Mouse (Mus musculus): ENCODE measurements around the gene Slc44a2. TPM values are rescaled to one million over a fixed set of nuclear protein-coding genes. Genes with fewer than 3 reads are reported as not detected.

Slc44a2 gene
- polyA plus RNA-seq, 1 experiment from 2014 or later = 116 TPM

DNA sequence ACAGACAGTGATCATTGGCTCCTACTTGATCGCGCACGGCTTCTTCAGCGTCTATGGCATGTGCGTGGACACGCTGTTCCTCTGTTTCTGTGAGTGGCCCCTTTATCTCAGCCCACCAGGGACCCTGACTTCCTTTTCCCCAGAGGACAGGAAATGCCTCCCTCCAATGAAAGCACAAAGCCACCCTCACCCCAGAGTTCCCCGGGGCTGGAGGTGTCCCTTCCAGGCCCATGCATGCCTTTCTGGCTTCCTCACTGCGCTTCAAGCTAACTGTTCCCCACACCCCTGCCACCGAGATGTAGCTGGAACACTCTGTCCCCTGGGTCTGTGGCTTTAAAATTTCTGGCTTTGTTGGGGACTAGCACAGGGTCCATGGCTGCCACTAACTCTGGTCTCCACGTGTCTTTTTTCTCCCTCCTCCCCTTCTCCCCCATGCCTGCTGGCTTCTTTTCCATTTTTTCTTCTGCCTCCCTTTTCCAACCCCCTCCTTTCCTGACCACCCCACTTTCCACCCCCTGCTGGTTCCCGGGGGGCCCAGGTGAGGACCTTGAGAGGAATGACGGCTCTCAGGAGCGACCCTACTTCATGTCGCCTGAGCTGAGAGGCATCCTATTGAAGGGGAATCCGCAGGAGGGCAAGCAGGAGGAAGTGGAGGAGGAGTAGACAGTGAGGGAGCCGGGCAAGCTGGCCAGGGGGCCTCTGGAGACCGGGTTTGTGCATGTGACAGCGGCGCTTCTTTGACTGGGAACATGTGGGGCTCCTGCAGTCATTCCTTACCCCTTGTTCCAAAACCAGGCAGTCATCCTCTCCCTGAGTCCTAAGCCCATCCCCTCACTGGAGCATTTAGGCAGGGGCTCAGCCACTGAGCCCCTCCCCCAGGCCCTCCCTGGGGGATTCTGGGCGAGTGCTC, 32.2 kb downstream of the Slc44a2 start:
- Histone ChIP-seq H3K4me2 (ENCODE audit: low read depth, low read length) (no peak overlapping the region), H3K4me1 (ENCODE audit: control insufficient read depth, insufficient read depth, low read length) (no peaks in the 10 kb centered on the region), H3K27ac (ENCODE audit: low read length) (no peak overlapping the region), H3K27me3 (ENCODE audit: control insufficient read depth, insufficient read depth, low read length) (no peaks in the 10 kb centered on the region), H3K36me3 (ENCODE audit: control insufficient read depth, insufficient read depth, low read length) (peaks cover 11% of the 10 kb centered on the region), H3K9me3 (replicated peaks; ENCODE audit: control insufficient read depth, low read length) (no peaks in the 10 kb centered on the region), H3K9ac (ENCODE audit: low read length) (0 out of 2 replicates have a peak overlapping the region, but pooled peaks have one; percentile 10), H3K4me3 (replicated peaks; ENCODE audit: low read length) (no peak overlapping the region)
- 43% methylated on average over 20 of the region's 20 CpGs for WGBS
- no peak for ATAC-seq (ENCODE audit: insufficient read depth, low FRiP score)

DNA sequence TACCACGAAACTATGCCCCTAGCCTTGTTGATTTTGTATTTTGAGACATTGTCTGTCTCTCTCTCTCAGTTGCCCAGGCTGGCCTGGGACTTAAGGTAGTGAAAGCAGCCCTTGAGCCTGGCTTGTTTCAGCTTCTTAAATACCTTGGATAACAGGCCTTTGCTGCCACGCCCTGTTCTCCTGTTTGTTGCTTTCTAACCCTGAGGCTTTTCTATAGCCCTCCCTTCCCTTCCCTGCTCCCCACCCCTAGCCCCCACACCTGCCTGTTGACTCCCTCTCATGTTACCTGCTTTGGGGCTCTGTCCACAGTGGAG, 32.8 kb downstream of the Slc44a2 start:
- Histone ChIP-seq H3K9me3 (replicated peaks; ENCODE audit: control insufficient read depth, low read length) (no peaks in the 10 kb centered on the region), H3K36me3 (ENCODE audit: control insufficient read depth, insufficient read depth, low read length) (peaks cover 11% of the 10 kb centered on the region), H3K27ac (ENCODE audit: low read length) (no peak overlapping the region), H3K9ac (ENCODE audit: low read length) (no peak overlapping the region), H3K4me3 (replicated peaks; ENCODE audit: low read length) (no peak overlapping the region), H3K4me2 (ENCODE audit: low read depth, low read length) (no peak overlapping the region), H3K27me3 (ENCODE audit: control insufficient read depth, insufficient read depth, low read length) (no peaks in the 10 kb centered on the region), H3K4me1 (ENCODE audit: control insufficient read depth, insufficient read depth, low read length) (no peaks in the 10 kb centered on the region)
- WGBS = 60% methylated on average over 2 of the region's 2 CpGs
- no peak for ATAC-seq (ENCODE audit: insufficient read depth, low FRiP score)

DNA sequence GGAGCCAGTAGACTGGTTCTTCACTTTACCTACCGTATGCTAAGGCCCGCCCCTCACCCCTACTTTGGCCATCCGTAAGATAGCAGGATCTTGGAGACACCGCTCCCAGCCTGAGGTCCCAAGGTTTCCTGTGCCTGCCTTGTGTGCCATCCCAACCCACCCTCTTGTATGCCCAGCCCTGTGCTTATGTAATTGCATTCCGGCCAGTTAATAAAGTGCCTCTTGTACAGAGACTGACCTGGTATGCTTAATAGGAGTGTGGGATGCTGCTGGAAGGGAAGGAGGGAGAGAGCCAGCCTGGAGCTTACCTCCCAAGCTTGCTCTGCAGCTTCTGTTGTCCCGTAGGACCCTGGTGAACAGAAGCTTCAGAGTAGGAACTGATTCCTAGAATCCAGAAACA, 34.3 kb downstream of the Slc44a2 start:
- Histone ChIP-seq H3K36me3 (ENCODE audit: control insufficient read depth, insufficient read depth, low read length) (peaks cover 8% of the 10 kb centered on the region), H3K4me2 (ENCODE audit: low read depth, low read length) (no peak overlapping the region), H3K27ac (ENCODE audit: low read length) (no peak overlapping the region), H3K4me3 (replicated peaks; ENCODE audit: low read length) (no peak overlapping the region), H3K27me3 (ENCODE audit: control insufficient read depth, insufficient read depth, low read length) (no peaks in the 10 kb centered on the region), H3K4me1 (ENCODE audit: control insufficient read depth, insufficient read depth, low read length) (no peaks in the 10 kb centered on the region), H3K9me3 (replicated peaks; ENCODE audit: control insufficient read depth, low read length) (no peaks in the 10 kb centered on the region), H3K9ac (ENCODE audit: low read length) (no peak overlapping the region)
- WGBS = 86% methylated on average over 6 of the region's 6 CpGs
- ATAC-seq (ENCODE audit: insufficient read depth, low FRiP score) = no peak

DNA sequence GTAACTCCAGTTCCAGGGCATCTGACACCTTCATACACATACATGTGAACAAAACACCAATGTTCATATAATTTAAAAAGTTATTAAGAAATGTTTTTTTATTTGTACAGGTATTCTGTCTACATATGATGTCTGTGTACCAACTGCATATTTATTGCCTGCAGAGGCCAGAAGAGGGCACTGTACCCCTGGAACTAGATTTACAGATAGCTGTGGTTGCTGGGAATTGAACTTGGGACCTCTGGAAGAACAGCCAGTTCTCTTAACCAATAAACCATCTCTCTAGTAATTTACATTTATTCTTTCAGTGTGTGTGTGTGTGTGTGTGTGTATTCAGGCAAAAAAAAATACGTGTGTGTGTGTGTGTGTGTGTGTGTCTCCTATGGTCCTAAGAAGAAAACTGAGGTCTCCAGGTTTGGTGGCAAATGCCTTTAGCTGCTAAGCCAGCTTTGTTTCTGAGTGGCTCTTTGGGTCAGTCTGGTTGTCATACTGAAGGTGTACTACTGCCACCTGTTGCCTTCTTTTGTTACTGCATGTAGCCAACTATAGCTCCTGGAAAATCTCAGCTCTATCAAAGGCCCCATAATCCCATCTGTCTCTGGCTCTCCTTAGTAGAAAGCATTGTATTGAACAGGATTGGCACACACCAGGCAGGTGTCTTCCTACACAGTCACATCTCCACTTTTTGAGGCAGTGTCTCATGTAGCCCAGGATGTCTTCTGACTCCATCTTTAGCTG, 36.7 kb downstream of the Slc44a2 start:
- 4% methylated on average over 1 of the region's 1 CpGs for WGBS
- no peaks in the 10 kb centered on the region for H3K4me1 ChIP-seq (ENCODE audit: control insufficient read depth, insufficient read depth, low read length)
- H3K27me3 ChIP-seq (ENCODE audit: control insufficient read depth, insufficient read depth, low read length) = no peaks in the 10 kb centered on the region
- H3K9me3 ChIP-seq (replicated peaks; ENCODE audit: control insufficient read depth, low read length) = no peaks in the 10 kb centered on the region
- H3K36me3 ChIP-seq (ENCODE audit: control insufficient read depth, insufficient read depth, low read length) = peaks cover 8% of the 10 kb centered on the region
- no peak overlapping the region for H3K27ac ChIP-seq (ENCODE audit: low read length)
- H3K4me2 ChIP-seq (ENCODE audit: low read depth, low read length) = no peak overlapping the region
- no peak overlapping the region for H3K4me3 ChIP-seq (replicated peaks; ENCODE audit: low read length)
- ATAC-seq (ENCODE audit: insufficient read depth, low FRiP score) = peak; percentile 53; the same call in 1 of the 2 replicates
- H3K9ac ChIP-seq (ENCODE audit: low read length) = no peak overlapping the region

DNA sequence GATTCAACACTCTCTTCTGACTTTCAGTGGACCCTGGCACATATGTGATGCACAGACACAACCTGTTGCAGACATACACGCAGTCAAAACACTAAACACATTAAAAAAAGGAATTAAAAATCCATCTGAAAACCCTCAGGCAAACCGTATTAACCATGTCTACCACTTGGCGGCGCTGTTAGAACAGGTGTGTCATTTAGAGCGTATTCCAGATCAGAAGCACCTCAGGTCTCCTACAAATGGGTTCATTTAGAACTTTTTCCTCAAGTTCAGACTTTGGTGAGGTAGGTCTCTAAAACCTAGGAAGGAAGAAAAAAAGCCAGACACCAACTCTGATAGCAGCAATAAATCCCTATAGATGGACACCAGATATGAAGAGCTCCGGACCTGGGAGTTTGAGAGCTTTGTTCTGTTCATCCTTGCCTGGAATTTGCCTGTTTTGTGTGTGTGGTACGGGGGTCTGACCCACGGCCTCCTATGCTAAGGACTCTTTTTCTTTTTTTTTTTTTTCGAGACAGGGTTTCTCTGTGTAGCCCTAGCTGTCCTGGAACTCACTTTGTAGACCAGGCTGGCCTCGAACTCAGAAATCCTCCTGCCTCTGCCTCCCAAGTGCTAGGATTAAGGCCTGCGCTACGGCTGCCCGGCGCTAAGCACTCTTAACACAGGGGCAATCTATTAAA, 46.2 kb downstream of the Slc44a2 start:
- 29% methylated on average over 14 of the region's 14 CpGs for WGBS
- H3K27me3 ChIP-seq (ENCODE audit: control insufficient read depth, insufficient read depth, low read length) = no peaks in the 10 kb centered on the region
- H3K9ac ChIP-seq (ENCODE audit: low read length) = peak overlapping the region; percentile 69
- H3K9me3 ChIP-seq (replicated peaks; ENCODE audit: control insufficient read depth, low read length) = no peaks in the 10 kb centered on the region
- H3K4me1 ChIP-seq (ENCODE audit: control insufficient read depth, insufficient read depth, low read length) = peaks cover 13% of the 10 kb centered on the region
- ATAC-seq (ENCODE audit: insufficient read depth, low FRiP score) = no peak
- H3K4me2 ChIP-seq (ENCODE audit: low read depth, low read length) = peak overlapping the region; percentile 81
- no peaks in the 10 kb centered on the region for H3K36me3 ChIP-seq (ENCODE audit: control insufficient read depth, insufficient read depth, low read length)
- peak overlapping the region; percentile 80 for H3K27ac ChIP-seq (ENCODE audit: low read length)
- H3K4me3 ChIP-seq (replicated peaks; ENCODE audit: low read length) = peak overlapping the region; percentile 72

DNA sequence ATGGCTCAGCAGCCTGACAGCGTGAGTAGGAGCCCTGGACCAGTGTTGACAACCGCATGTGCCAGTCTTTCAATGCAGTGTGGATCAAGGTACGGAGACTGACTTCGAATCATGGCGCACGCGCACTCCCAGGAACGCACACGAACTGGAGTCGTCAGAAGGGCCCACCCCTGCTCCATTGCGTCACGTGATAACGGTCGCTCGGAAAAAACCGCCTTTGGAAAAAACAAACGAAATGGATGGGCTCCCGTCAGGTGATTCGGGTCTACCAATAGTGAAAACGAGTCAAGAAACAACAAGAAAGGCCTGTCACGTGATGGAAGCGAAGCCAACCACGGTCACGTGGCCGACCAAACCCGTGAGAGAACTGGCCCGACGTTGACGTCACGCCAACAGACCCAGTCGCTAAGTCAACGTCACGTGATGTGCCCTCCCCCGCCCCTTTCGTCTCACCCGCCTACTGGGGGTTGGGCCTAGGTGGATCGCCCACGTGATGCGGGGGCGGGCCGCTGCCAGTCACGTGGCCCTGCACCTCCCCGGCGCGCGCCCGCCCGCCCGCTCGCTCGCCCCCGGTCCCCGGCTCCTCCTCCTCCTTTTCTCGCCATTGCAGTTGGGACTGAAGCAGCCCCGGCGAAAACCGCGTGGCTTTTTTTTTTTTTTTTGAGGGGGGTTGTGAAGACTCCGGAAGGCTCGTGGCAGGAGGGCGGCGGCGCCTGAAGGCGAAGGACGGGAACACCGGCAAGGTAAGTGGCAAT, 47.0 kb downstream of the Slc44a2 start, which contains the start of gene Ilf3:
Gene Ilf3 (plus strand): TSS at position 515 of the 755 bp plus-strand sequence.
- under 1% methylated on average over 64 of the region's 66 CpGs for WGBS
- no peaks in the 10 kb centered on the region for H3K36me3 ChIP-seq (ENCODE audit: control insufficient read depth, insufficient read depth, low read length)
- H3K4me2 ChIP-seq (ENCODE audit: low read depth, low read length) = peak within 1 kb of the TSS; percentile 85
- H3K27me3 ChIP-seq (ENCODE audit: control insufficient read depth, insufficient read depth, low read length) = no peaks in the 10 kb centered on the region
- ATAC-seq (ENCODE audit: insufficient read depth, low FRiP score) = peak; percentile 96
- H3K9ac ChIP-seq (ENCODE audit: low read length) = peak within 1 kb of the TSS; percentile 86
- peak within 1 kb of the TSS; percentile 87 for H3K27ac ChIP-seq (ENCODE audit: low read length)
- H3K4me3 ChIP-seq (replicated peaks; ENCODE audit: low read length) = peak within 1 kb of the TSS; percentile 72
- peaks cover 13% of the 10 kb centered on the region for H3K4me1 ChIP-seq (ENCODE audit: control insufficient read depth, insufficient read depth, low read length)
- H3K9me3 ChIP-seq (replicated peaks; ENCODE audit: control insufficient read depth, low read length) = no peaks in the 10 kb centered on the region

DNA sequence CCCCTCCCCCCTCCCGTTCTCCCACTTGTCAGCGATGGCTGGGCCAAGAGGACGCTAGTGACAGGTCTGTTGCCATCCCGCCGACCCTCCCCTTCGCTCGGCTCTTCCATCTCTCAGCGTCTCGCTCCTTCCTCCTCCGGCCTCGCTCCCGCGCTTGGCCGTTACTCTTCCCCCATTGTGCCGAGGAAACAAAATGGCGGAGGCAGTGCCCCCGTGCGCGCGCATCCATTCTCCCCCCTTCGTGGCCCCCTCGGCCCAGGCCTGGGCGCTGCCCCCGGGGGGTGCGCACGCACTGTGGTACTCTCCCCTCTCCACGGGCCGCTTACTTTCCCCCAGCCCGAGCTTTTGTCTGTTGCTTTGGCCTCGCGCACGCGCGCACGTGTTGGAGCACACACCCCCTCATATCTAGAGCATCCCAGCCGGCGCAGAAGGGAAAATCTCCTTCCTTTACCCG, 47.7 kb downstream of the Slc44a2 start:
- peak; percentile 35 for ATAC-seq (ENCODE audit: insufficient read depth, low FRiP score)
- under 1% methylated on average over 38 of the region's 38 CpGs for WGBS
- Histone ChIP-seq H3K9me3 (replicated peaks; ENCODE audit: control insufficient read depth, low read length) (no peaks in the 10 kb centered on the region), H3K27ac (ENCODE audit: low read length) (peak overlapping the region; percentile 87), H3K4me3 (replicated peaks; ENCODE audit: low read length) (peak overlapping the region; percentile 72), H3K36me3 (ENCODE audit: control insufficient read depth, insufficient read depth, low read length) (no peaks in the 10 kb centered on the region), H3K4me2 (ENCODE audit: low read depth, low read length) (peak overlapping the region; percentile 85), H3K9ac (ENCODE audit: low read length) (peak overlapping the region; percentile 86), H3K4me1 (ENCODE audit: control insufficient read depth, insufficient read depth, low read length) (peaks cover 13% of the 10 kb centered on the region), H3K27me3 (ENCODE audit: control insufficient read depth, insufficient read depth, low read length) (no peaks in the 10 kb centered on the region)

DNA sequence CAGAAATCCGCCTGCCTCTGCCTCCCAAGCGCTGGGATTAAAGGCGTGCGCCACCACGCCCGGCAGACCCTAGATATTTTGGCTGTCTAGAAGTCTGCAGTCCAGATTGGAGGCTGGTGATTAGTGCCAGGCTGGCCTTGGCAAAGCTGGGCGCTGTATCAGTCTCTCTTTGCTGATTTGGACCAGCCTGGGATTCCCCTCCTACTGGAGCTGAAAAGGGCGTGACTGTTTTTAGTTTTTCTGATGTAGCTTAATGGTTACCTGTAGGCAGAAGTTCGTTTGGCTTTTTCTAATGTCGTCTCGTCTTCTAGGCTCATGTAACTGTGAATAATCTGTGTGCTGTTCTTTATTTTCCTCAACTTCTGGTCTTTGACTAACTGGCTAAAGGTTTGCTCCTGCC, 48.6 kb downstream of the Slc44a2 start:
- Histone ChIP-seq H3K4me1 (ENCODE audit: control insufficient read depth, insufficient read depth, low read length) (peaks cover 13% of the 10 kb centered on the region), H3K36me3 (ENCODE audit: control insufficient read depth, insufficient read depth, low read length) (peaks cover 3% of the 10 kb centered on the region; the same call in 1 of the 2 replicates), H3K4me2 (ENCODE audit: low read depth, low read length) (peak overlapping the region; percentile 85), H3K9me3 (replicated peaks; ENCODE audit: control insufficient read depth, low read length) (no peaks in the 10 kb centered on the region), H3K4me3 (replicated peaks; ENCODE audit: low read length) (peak overlapping the region; percentile 72), H3K27ac (ENCODE audit: low read length) (no peak overlapping the region), H3K9ac (ENCODE audit: low read length) (peak overlapping the region; percentile 86; the same call in 1 of the 2 replicates), H3K27me3 (ENCODE audit: control insufficient read depth, insufficient read depth, low read length) (no peaks in the 10 kb centered on the region)
- ATAC-seq (ENCODE audit: insufficient read depth, low FRiP score) = no peak
- 54% methylated on average over 11 of the region's 11 CpGs for WGBS

Measured in stomach, embryonic 16.5 days (tissue).